Mouse (Mus musculus) stomach, embryonic 14.5 days (tissue): ENCODE measurements around the gene Epb41l4b. TPM values are rescaled to one million over a fixed set of nuclear protein-coding genes. Genes with fewer than 3 reads are reported as not detected.

Experiments
- ATAC-seq: fragments of 200-750 bp; cut with Nextera tagmentation; 2 replicates; pipeline ENCODE4 v1.8.0; 2017; ENCODE audit warnings: low read depth, moderate TSS enrichment; ENCODE audit not compliant: insufficient number of reproducible peaks, insufficient read depth, low FRiP score
- H3K27ac ChIP-seq: fragments of 300-500 bp; sonication (generic); 2 replicates; pipeline ENCODE4 v1.5.1; 2014; ENCODE audit warnings: mild to moderate bottlenecking, low read length, moderate library complexity, mixed read lengths
- H3K27me3 ChIP-seq: fragments of 300-500 bp; sonication (generic); 2 replicates; pipeline ENCODE4 v1.6.1; 2014; ENCODE audit warnings: low read length, control low read depth, mixed read lengths; ENCODE audit not compliant: control insufficient read depth, insufficient read depth
- H3K36me3 ChIP-seq: fragments of 300-500 bp; sonication (generic); 2 replicates; pipeline ENCODE4 v1.6.1; 2014; ENCODE audit warnings: mild to moderate bottlenecking, control low read depth, low read length, moderate library complexity, mixed read lengths; ENCODE audit not compliant: control insufficient read depth, insufficient read depth
- H3K4me1 ChIP-seq: fragments of 300-500 bp; sonication (generic); 2 replicates; pipeline ENCODE4 v1.6.1; 2014; ENCODE audit warnings: low read length, control low read depth, mixed read lengths; ENCODE audit not compliant: control insufficient read depth, insufficient read depth
- H3K4me2 ChIP-seq: fragments of 300-500 bp; sonication (generic); replicated peaks from 2 replicates; pipeline ENCODE4 v1.6.1; 2014; ENCODE audit warnings: low read depth, low read length, control low read depth
- H3K4me3 ChIP-seq: fragments of 300-500 bp; sonication (generic); 2 replicates; pipeline ENCODE4 v1.5.1; 2014; ENCODE audit warnings: low read depth, low read length, control low read depth
- H3K9ac ChIP-seq: fragments of 300-500 bp; sonication (generic); replicated peaks from 2 replicates; pipeline ENCODE4 v1.6.1; 2014; ENCODE audit warnings: low read depth, mild to moderate bottlenecking, control low read depth, low read length, moderate library complexity, mixed read lengths
- H3K9me3 ChIP-seq: fragments of 300-500 bp; sonication (generic); 2 replicates; pipeline ENCODE4 v1.6.1; 2016; ENCODE audit warnings: low read depth, low read length, control low read depth; ENCODE audit not compliant: control insufficient read depth
- WGBS: fragments of 180-500 bp; shearing (Covaris S2); extraction: QIAGEN DNeasy Blood & Tissue Kit; methylation state at CpG from one replicate; pipeline ENCODE4 v1.1.7; 2014; 5-methylcytosine and 5-hydroxymethylcytosine counted together
- polyA plus RNA-seq: library from polyadenylated mRNA; unstranded; fragments of >200 nt; fragmentation: Nextera tagmentation; extraction: Ambion mirVana; gene quantifications from 2 replicates; pipeline ENCODE4 v1.2.1, GENCODE M21; 2014

Gene Epb41l4b
- polyA plus RNA-seq, 1 experiment from 2014 or later, result 6.7 TPM

DNA sequence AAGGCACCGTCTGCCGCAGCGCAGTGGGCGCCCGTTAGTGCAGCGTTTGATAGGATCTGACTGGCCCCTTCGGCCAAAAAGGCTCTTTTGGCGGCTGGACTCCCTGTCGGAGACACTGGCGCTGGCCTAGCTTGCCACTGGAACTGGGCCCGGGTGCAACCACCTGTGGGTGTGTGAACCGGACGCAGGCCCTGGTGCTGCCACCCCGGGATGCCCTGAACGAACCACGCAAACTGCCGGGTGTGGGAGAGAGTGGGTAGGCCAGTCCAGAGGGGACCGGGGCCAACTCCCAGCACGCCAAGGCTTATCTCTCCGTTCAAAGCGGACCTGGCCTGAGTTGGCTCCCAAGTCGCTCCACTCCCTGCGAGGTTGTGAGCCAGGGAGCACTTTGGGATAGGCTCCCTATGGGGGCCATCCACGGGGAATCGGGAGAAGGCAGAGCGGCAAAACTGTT is 1.3 kb downstream of the Epb41l4b start:
- Histone ChIP-seq H3K4me1 (peaks cover 14% of the 10 kb centered on the region), H3K36me3 (no peaks in the 10 kb centered on the region), H3K27ac (no peak overlapping the region), H3K27me3 (peaks cover 8% of the 10 kb centered on the region; the same call in 1 of the 2 replicates), H3K9me3 (no peaks in the 10 kb centered on the region), H3K4me3 (peak overlapping the region; percentile 47), H3K4me2 (peak overlapping the region; percentile 89), H3K9ac (peak overlapping the region; percentile 53; the same call in 1 of the 2 replicates)
- 10% methylated on average over 26 of the region's 26 CpGs for WGBS
- ATAC-seq, result no peak

DNA sequence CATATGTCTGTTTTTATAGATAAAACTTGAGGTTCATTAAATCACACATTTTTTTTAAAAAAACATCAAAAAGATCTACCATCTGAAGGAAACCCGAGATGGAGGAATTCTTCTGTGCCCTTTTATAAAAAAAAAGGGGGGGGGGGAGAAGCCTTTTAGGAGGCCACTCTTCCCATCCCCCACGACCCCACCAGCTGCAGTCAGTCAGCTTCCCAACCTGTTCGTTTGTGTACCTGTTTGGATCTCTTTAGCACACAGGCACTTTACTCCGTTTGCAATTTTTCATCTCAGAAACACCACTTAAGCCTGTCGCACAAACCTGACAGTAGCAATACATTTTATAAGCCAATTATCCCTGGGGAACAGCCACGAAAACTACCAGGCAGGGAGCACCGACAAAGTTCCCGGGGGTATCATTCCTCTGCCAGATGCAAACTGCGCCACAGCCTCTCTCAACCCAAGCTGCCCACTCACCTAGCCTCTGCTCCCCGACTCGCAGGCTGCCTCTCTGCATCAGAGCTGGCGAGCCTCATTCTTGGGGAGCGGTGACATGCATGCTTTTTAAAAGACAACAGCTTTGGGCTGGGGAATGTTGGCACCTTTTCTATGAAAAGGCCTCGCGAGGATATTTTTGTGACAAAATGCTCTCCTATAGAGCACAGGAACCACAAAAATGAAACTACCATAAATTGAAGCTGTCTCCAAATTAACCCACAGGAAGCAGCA is 2.1 kb downstream of the Epb41l4b start:
- no peak overlapping the region for H3K27ac ChIP-seq
- no peak overlapping the region for H3K9ac ChIP-seq
- peaks cover 14% of the 10 kb centered on the region for H3K4me1 ChIP-seq
- peaks cover 8% of the 10 kb centered on the region; the same call in 1 of the 2 replicates for H3K27me3 ChIP-seq
- H3K36me3 ChIP-seq, result no peaks in the 10 kb centered on the region
- no peaks in the 10 kb centered on the region for H3K9me3 ChIP-seq
- WGBS, result 18% methylated on average over 15 of the region's 15 CpGs
- no peak for ATAC-seq
- H3K4me2 ChIP-seq, result peak overlapping the region; percentile 89
- peak overlapping the region; percentile 47 for H3K4me3 ChIP-seq

DNA sequence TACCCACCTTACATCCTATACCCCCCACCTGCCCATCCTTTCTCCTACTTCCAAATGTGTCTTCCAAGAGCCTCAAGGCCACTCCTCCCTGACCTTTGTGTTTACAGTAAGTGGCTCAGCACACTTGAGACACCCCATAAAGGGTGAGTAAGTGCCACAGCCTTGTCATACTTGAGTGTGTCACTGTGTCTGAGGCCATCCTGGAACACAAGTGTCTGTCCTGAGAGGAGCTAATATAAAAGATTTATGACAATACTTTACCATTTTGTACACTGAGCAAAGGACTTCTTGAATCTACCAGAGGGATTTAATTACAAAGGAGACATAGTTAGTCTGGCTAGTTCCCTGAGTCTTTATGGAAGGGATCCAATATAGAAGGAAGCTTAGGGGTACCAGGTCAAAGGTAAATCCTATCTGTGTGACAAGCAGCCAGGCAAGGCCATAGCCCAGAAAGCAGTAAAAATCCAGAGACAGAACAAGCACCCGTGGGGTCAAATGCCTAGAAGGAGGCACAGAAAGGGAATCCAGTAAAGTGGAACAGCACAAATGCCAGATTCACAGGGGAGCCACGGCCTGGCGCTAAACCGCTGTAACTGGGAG is 2.9 kb downstream of the Epb41l4b start:
- no peak overlapping the region for H3K9ac ChIP-seq
- 51% methylated on average over 4 of the region's 4 CpGs for WGBS
- H3K27me3 ChIP-seq, result peaks cover 8% of the 10 kb centered on the region; the same call in 1 of the 2 replicates
- no peak overlapping the region for H3K4me2 ChIP-seq
- no peak for ATAC-seq
- H3K27ac ChIP-seq, result no peak overlapping the region
- H3K4me1 ChIP-seq, result peaks cover 14% of the 10 kb centered on the region
- H3K4me3 ChIP-seq, result no peak overlapping the region
- H3K36me3 ChIP-seq, result no peaks in the 10 kb centered on the region
- H3K9me3 ChIP-seq, result no peaks in the 10 kb centered on the region

- no peaks in the 10 kb centered on the region for H3K36me3 ChIP-seq
- no peak overlapping the region for H3K27ac ChIP-seq
- no peaks in the 10 kb centered on the region for H3K9me3 ChIP-seq
- no peak overlapping the region for H3K9ac ChIP-seq
- ATAC-seq, result peak; percentile 38; the same call in 1 of the 2 replicates
- no peak overlapping the region; the same call in 1 of the 2 replicates for H3K4me2 ChIP-seq
- WGBS, result 64% methylated on average over 10 of the region's 10 CpGs
- no peak overlapping the region for H3K4me3 ChIP-seq
- peaks cover 14% of the 10 kb centered on the region for H3K4me1 ChIP-seq
- peaks cover 8% of the 10 kb centered on the region; the same call in 1 of the 2 replicates for H3K27me3 ChIP-seq
Measured at GRCm38 (mm10) chr4:57139433-57139832, 3.8 kb downstream of the Epb41l4b start.

DNA sequence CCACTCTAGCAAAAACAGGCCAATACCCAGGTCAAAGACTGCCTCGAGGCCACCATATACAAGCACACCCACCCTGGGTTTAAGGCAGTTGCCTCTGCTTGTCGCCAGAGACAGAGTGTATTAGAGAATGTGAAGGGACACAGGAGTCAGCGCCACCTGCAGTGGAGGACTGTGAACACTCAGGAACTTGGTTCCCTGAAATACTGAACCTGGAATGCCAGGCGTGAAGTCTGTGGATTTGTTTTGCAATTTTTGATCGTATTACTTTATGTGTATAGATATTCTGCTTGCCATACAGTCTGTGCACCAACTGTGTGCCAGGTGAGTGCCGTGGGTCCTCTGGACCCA is 5.2 kb downstream of the Epb41l4b start:
- no peak overlapping the region for H3K27ac ChIP-seq
- no peaks in the 10 kb centered on the region for H3K36me3 ChIP-seq
- H3K9me3 ChIP-seq, result no peaks in the 10 kb centered on the region
- no peak overlapping the region for H3K9ac ChIP-seq
- 69% methylated on average over 6 of the region's 6 CpGs for WGBS
- H3K4me1 ChIP-seq, result peaks cover 14% of the 10 kb centered on the region
- H3K4me2 ChIP-seq, result no peak overlapping the region
- H3K4me3 ChIP-seq, result no peak overlapping the region
- no peak for ATAC-seq
- H3K27me3 ChIP-seq, result peaks cover 8% of the 10 kb centered on the region; the same call in 1 of the 2 replicates

- Histone ChIP-seq H3K9ac (no peak overlapping the region), H3K36me3 (no peaks in the 10 kb centered on the region), H3K9me3 (no peaks in the 10 kb centered on the region), H3K27ac (no peak overlapping the region), H3K4me2 (no peak overlapping the region), H3K27me3 (peaks cover 8% of the 10 kb centered on the region; the same call in 1 of the 2 replicates), H3K4me3 (no peak overlapping the region), H3K4me1 (peaks cover 12% of the 10 kb centered on the region)
- 63% methylated on average over 8 of the region's 8 CpGs for WGBS
- ATAC-seq, result no peak
Measured at GRCm38 (mm10) chr4:57137371-57138092, 5.7 kb downstream of the Epb41l4b start.

GRCm38 (mm10) chr4:57135431-57135830 is 7.8 kb downstream of the Epb41l4b start:
- Histone ChIP-seq H3K36me3 (no peaks in the 10 kb centered on the region), H3K9ac (no peak overlapping the region), H3K27me3 (no peaks in the 10 kb centered on the region), H3K4me1 (peaks cover 3% of the 10 kb centered on the region; the same call in 1 of the 2 replicates), H3K27ac (no peak overlapping the region), H3K4me2 (no peak overlapping the region), H3K9me3 (no peaks in the 10 kb centered on the region), H3K4me3 (no peak overlapping the region)
- WGBS, result 72% methylated on average over 1 of the region's 1 CpGs
- no peak for ATAC-seq

DNA sequence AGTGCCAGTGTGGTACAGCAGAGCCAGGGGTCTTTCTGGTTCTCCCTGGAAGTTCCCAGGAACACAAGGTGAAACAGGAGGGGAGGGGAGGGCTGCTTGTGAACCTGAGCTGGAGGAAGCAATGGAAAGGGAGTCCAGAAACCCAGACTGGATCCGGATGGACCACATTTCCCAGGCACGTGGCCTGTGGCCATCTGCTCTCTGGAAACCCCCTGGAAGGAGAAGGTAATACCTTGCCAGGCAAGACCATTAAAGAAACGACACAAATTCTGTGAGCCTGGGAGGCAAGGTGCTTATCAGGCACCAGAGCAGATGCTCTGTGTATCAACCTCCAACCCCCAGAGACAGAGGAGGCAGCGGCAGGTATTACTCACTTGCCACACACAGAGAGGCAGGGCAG is 8.7 kb downstream of the Epb41l4b start:
- Histone ChIP-seq H3K4me3 (no peak overlapping the region), H3K4me2 (no peak overlapping the region), H3K4me1 (peaks cover 3% of the 10 kb centered on the region; the same call in 1 of the 2 replicates), H3K27me3 (no peaks in the 10 kb centered on the region), H3K27ac (no peak overlapping the region), H3K9ac (no peak overlapping the region), H3K9me3 (no peaks in the 10 kb centered on the region), H3K36me3 (no peaks in the 10 kb centered on the region)
- no peak for ATAC-seq
- 45% methylated on average over 4 of the region's 4 CpGs for WGBS
